Mouse (Mus musculus): ENCODE measurements at regions not wholly inside any gene's neighbourhood (a gene's known extent, or its start where the extent isn't known, plus 50 kb on each side); places are given as distances from the start of the nearest gene placed in this dataset.

DNA sequence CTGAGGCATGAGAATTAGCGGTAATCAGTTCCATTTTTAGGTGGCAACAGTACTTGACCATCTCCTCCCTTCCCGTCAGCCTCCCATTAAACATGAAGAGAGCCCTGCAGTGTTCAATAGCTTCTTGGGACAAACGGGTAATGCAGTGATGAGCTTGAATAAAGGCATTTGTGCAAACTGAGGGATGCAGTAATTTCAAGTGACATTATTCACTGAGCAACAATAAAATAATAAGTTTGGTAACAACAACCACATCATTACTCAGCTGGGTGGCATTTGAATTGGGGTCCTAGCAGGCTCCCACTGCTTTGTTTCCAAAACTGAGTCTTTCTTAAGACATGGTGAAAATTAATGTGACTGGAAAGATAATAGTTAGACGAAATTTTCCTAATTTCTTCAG lies 315.2 kb upstream of the C030005K15Rik start:
- no peak for DNase-seq (ENCODE audit: low spot score in 2 of 2)

- no peak for DNase-seq (ENCODE audit: low spot score in 2 of 2)
These were observed 317.3 kb upstream of the C030005K15Rik start for GRCm38 (mm10) chr10:98043873-98044272.

- DNase-seq (ENCODE audit: low spot score in 2 of 2): no peak
These were observed 318.0 kb upstream of the C030005K15Rik start for GRCm38 (mm10) chr10:98044579-98044978.

GRCm38 (mm10) chr10:98073432-98073831 lies 346.9 kb upstream of the C030005K15Rik start:
- no peak for DNase-seq (ENCODE audit: low spot score in 2 of 2)

- DNase-seq (ENCODE audit: low spot score in 2 of 2): no peak
These were observed 358.3 kb upstream of the C030005K15Rik start for GRCm38 (mm10) chr10:98084881-98085280.

DNA sequence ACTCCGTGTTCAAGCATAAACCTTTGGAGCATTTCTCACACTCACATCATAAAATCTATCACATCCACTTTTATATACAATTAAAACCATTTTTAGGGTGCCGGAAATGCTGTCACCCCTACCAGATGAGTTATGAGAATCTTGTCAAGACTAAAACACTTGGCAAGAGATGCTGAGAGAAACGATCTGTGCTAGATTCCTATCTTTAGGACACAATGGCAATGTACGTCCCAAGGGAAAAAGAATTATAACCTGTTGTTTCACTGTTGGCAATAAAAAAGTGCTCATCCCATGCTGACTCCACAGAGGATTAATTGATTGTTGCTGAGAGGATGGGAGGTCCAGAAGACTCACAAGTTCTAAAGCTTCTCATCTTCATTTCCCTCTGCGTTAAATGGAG lies 389.7 kb upstream of the C030005K15Rik start:
- no peak for DNase-seq (ENCODE audit: low spot score in 2 of 2)

GRCm38 (mm10) chr10:98125713-98126112 lies 399.2 kb upstream of the C030005K15Rik start:
- no peak for DNase-seq (ENCODE audit: low spot score in 2 of 2)

- no peak for DNase-seq (ENCODE audit: low spot score in 2 of 2)
These were observed 408.5 kb upstream of the C030005K15Rik start for GRCm38 (mm10) chr10:98135026-98135425.

- no peak for DNase-seq (ENCODE audit: low spot score in 2 of 2)
These were observed 419.2 kb upstream of the C030005K15Rik start for GRCm38 (mm10) chr10:98145773-98146172.

DNA sequence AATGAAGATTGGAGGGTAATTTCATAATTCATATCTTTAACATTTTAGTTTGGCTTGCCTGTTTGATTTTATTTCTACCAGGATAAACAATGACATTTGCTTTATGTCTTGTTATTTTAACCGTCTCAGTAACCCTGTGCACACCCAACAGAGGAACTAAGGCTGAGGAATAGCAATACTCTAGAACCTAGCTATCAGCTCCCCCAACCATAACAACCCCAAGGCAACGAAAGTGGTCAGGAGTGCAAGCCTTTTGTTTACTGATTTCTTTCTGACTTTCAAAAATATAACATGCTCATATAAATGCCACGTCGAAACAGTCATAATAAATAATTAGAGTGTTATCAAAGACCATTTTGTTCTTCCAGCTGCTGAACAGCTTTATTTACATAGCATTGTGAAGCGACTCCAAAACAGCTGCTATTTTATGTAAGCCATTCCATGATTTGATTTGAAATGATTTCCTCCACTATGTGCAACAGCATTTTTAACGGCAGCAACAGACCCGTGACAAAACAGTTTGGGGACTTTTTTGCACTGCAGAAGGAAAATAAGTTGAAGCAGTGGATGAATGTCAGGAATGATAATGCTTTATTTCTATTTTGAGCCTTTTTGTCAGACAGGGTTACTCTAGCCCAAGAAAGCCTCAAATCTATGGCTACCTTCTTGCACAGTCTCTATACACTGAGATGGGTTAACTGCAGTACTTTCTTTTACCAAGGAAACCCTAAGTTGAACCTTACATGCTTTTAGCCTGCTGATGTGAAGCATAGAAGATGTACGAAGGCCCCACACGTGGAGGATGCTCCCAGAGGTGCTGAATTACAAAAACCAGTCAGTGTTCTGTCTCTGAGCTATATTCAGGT lies 420.7 kb upstream of the C030005K15Rik start:
- no peak for DNase-seq (ENCODE audit: low spot score in 2 of 2)

DNA sequence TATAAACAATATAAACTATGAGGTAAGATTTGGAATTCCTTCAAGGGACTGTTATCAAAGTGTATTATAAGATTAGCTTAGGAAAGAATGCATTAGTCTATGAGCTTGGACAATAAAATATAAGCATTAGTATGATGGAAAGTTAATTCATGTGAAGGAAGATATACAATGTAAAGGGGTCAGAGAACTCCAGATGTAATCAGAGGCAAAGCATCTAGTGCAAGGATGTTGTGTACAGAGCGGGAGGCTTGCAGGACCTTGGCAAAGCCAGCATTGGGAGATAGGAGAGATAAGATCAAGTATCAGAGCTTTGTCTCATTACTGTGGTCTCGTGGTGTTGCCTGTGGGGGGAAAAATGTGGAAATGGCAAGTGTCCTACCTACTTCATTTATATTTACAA lies 429.4 kb upstream of the C030005K15Rik start:
- DNase-seq (ENCODE audit: low spot score in 2 of 2): no peak

DNA sequence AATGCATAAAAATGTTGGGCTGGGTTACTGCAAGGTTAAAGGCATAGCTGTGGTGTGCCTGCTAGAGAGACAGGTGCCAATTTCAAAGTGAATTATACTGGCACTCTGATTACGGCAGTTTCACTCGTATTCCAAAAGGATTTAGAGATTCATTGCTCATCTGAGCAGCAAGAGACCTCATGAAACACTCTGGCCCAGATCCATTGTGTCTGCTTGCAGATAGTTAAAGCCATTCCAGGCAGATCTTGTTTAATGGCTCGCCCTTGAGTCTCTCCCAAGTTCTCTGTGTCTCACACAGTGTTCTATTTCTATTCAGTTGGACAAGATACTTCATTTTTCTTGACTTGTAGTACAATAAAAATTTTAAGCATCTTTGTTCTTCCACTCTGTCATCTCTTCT lies 459.1 kb upstream of the C030005K15Rik start:
- no peak for DNase-seq (ENCODE audit: low spot score in 2 of 2)

DNA sequence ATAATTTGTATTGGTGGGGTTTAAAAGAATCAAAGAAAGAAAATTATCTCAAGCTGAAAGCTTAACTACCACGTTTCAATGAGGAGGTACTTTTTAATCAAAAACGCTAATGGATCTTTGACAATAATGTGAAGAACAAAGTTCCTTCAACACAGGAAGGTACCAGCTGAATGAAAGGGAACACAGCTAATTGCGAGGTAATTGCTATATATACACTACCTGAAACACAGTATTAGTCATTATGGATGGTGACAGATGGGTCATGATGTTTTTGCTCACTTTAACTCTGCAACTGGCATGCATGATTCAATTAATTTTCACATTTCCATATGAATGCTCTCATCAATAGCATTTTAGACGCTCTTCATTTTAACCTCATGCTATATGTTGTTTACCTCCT lies 470.3 kb upstream of the C030005K15Rik start:
- DNase-seq (ENCODE audit: low spot score in 2 of 2): no peak

- DNase-seq (ENCODE audit: low spot score in 2 of 2): no peak
These were observed 483.7 kb upstream of the C030005K15Rik start for GRCm38 (mm10) chr10:98210246-98210645.

DNA sequence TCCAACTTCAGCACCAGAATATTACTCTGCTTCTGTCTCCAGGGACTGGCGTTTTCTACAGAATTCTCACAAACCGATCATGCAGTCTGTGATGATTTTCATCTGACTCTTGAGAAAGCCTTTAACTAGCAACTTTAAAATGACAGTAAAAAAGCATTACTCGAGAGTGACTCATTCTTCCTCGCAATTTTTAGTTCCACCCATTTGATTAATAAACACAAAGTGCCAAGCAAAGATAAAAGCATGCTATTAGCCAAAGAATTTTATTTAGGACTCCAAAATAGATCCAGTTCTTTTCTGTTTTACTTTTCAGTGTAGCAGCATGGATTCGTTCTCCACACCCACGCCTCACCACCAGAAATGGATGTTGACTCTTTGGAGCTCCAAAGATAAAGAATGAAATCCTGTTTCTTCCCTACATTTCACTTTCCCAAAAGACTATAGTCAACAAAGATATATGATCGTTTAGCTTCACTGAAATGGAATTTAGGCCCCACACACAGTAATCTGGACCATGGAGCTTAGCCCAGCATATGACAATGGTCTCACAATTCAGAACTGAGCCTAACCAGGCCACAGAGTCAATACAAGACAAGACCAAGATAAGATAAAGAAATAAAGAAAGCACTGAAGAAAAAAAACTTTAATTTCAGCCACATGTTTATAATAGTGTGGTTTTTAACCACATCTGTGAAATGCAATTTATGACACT lies 486.5 kb upstream of the C030005K15Rik start:
- no peak for DNase-seq (ENCODE audit: low spot score in 2 of 2)

GRCm38 (mm10) chr10:98231017-98231416 lies 504.5 kb upstream of the C030005K15Rik start:
- DNase-seq (ENCODE audit: low spot score in 2 of 2): no peak

DNA sequence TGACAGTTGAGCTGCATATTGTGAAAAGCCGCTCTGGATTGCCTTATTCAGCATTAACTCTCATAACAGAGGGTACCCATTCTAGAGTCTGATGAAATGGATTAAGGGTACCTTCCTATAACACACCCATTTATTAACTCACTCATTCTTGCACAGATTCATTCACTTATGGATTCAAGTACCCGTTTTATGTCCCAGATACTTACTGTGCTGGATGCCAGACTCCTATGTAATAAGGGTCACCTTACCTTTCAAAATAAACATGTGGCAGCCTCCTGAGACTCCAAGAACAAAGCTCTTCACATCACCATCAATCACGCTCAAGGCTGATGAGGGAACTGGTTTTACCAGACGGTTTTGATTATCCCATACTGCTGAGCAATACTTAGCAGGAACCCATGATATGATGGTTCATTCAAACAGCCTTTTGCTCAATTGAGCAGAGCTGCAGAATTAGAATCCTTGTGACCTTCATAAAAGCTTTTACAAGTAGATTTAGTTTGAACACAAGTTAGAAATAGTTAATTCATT lies 505.2 kb upstream of the C030005K15Rik start:
- no peak for DNase-seq (ENCODE audit: low spot score in 2 of 2)

DNA sequence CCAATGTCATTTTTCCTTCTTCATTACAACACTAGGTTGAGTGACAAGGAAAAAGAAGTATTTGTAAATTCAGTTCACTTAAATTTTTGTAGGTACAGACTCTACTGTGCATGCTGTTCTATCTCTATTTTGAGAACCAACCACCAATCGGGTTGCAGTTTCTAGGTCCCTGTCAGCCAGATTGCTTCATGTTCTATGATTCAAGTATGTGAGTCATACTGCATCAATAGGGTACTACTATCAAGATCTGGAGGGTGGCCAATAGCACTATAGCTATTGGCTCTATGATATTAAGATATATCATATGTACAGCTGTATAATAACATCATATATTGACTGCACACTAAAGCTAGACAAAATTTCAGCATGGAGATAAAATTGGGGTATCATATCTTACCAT lies 521.8 kb upstream of the C030005K15Rik start:
- no peak for DNase-seq (ENCODE audit: low spot score in 2 of 2)

- DNase-seq (ENCODE audit: low spot score in 2 of 2): no peak
These were observed 531.6 kb upstream of the C030005K15Rik start for GRCm38 (mm10) chr10:98257980-98258707.

DNA sequence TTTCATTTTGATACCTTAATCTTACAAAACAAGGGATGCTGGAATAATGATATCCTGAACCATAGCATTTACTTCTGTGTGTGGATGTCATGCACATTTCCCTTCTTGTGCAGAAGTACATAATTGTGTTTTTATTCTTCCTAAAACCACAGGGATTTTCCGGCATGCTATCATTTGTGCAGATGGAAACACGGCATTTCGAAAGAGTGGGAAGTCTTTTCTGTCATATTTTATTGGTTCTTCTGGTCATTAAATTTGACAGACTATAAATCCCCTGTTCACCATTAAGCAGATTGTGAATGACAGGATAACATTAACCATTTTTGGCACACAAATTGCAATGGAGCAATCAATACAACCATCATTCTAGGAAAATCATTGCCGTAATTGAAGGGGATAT lies 532.7 kb upstream of the C030005K15Rik start:
- DNase-seq (ENCODE audit: low spot score in 2 of 2): no peak

DNA sequence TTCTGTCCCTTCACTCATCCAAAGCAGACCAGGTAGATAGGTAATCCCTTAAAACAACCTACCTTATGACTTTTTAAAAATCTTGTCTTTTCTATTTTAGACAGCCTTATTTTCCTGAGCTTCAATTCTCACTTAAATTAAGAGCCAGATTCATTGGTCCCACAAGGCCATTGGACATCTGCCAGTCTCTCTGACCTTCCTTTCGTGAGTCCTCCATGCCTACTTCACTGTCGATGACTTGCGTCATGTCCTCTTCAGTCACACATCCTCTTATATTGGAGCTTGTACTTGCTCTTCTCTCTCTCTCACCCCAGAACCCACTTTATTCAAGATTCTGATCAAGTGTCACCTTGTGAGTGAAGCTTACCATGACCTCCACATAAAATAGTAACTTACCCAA lies 542.0 kb upstream of the C030005K15Rik start:
- DNase-seq (ENCODE audit: low spot score in 2 of 2): no peak

- no peak for DNase-seq (ENCODE audit: low spot score in 2 of 2)
These were observed 565.1 kb upstream of the C030005K15Rik start for GRCm38 (mm10) chr10:98291617-98292016.
